Mouse (Mus musculus): ENCODE measurements at regions not wholly inside any gene's neighbourhood (a gene's known extent, or its start where the extent isn't known, plus 50 kb on each side); places are given as distances from the start of the nearest gene placed in this dataset.

DNA sequence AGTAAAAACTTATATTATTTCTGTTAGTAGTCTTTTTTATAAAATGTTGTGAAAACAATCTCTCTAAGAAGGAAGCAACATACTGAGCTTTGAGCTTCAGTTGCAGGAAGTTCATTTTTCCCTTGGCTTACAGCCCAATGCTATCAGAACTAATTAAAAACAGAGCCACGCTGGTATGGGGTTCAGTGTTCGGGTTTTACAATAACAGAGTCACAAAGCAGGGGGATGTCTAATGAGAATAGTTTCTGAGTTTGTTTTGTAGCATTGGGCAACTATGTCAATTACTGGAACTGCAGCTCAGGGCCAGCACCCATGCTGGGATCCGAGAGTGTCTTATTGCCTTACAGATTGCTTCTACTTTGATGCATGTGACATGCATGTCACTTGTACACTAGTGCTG, 128.5 kb downstream of the Tfap2b start:
- TF ChIP-seq CTCF (IDR thresholded peaks at IDR 0.05 in 2 of 3, conservative IDR thresholded peaks at IDR 0.05 in 1 of 3; ENCODE audit: control insufficient read depth in 1 of 3, insufficient read depth in 1 of 3, low read depth in 2 of 3, low read length in 3 of 3, poor library complexity in 1 of 3, severe bottlenecking in 1 of 3) (no peak), POLR2A (IDR thresholded peaks at IDR 0.05; ENCODE audit: control insufficient read depth in 1 of 2, insufficient read depth in 1 of 2, low read depth in 1 of 2, low read length in 2 of 2, poor library complexity in 1 of 2) (no peak), NELFE (IDR thresholded peaks at IDR 0.05; ENCODE audit: low read depth, low read length) (no peak), RCOR1 (IDR thresholded peaks at IDR 0.05; ENCODE audit: low read depth, low read length) (no peak), EP300 (IDR thresholded peaks at IDR 0.05; ENCODE audit: low read depth in 1 of 2, low read length in 2 of 2) (no peak), ZKSCAN1 (IDR thresholded peaks at IDR 0.05; ENCODE audit: low read depth, low read length) (no peak), E2F4 (IDR thresholded peaks at IDR 0.05; ENCODE audit: borderline replicate concordance, low read depth, low read length) (no peak), ZNF384 (IDR thresholded peaks at IDR 0.05; ENCODE audit: low read depth, low read length) (no peak), ZMIZ1 (IDR thresholded peaks at IDR 0.05; ENCODE audit: low read depth, low read length) (no peak), TBP (IDR thresholded peaks at IDR 0.05; ENCODE audit: low read depth, low read length) (no peak), TAL1 (IDR thresholded peaks at IDR 0.05; ENCODE audit: low read length) (no peak), HCFC1 (IDR thresholded peaks at IDR 0.05; ENCODE audit: low read depth, low read length) (no peak), UBTF (IDR thresholded peaks at IDR 0.05; ENCODE audit: borderline replicate concordance, insufficient read depth, low read depth, low read length) (no peak)
